9 mouse cellular contexts compared by ENCODE assay signal in genomic region chr15:85070561-85070960, GRCm38 (mm10). TPM values are rescaled to one million over a fixed set of nuclear protein-coding genes. Genes with fewer than 3 reads are reported as not detected.
DNase-seq lines count a peak whose midpoint lies in the region; TF ChIP-seq lines count a peak whose summit lies in the region.
"Had no signal": no experiment of that assay in that cellular context is flagged by ENCODE, and none has a peak within 500 bp of the region (broad histone marks: within the 10 kb centered on the region; RNA-seq: fewer than 3 reads in every experiment).

No protein-coding gene starts in this region.

- peak; percentile 93 for TF ChIP-seq CTCF in layer of hippocampus, adult 2 months (conservative IDR thresholded peaks at IDR 0.05)
- peak; percentile 89 for TF ChIP-seq CTCF in left cerebral cortex, adult 2 months (IDR thresholded peaks at IDR 0.05)

- H3K4me3 ChIP-seq in layer of hippocampus, adult 2 months, result no peak overlapping the region
- no peak overlapping the region for H3K4me3 ChIP-seq in left cerebral cortex, adult 2 months
- H3K4me3 ChIP-seq: neural tube, embryonic 13.5 days had no signal

- DNase-seq in layer of hippocampus, adult 2 months (ENCODE audit: low spot score in 2 of 2), result peak; percentile 55
- no peak for DNase-seq in layer of hippocampus, postnatal 36 days
- peak; percentile 53 for DNase-seq in ES-CJ7 (ENCODE audit: low read depth, low spot score)
- DNase-seq in adrenal gland, postnatal 36 days, result peak; percentile 20 to 37
- peak; percentile 61 for DNase-seq in forelimb bud, embryonic 11.5 days (ENCODE audit: low read depth, low spot score)
- DNase-seq in left cerebral cortex, adult 2 months (ENCODE audit: extremely low spot score in 1 of 2, low spot score in 2 of 2), result peak in 1 of 2 experiments; percentile 25
- peak; percentile 86 for DNase-seq in retina, embryonic 14.5 days (ENCODE audit: low spot score)
- DNase-seq in gastrocnemius, postnatal 25 days, result no peak

- intact Hi-C loops in left cerebral cortex, adult 2 months (cut with DNase I), result loop anchor here (1.0 to 5.0 kb wide), 4 partner anchors 53 to 313 kb away; partner anchors contain the start of gene Upk3a

- H3K27ac ChIP-seq in layer of hippocampus, adult 2 months, result no peak overlapping the region
- H3K27ac ChIP-seq in left cerebral cortex, adult 2 months, result no peak overlapping the region
- H3K27ac ChIP-seq: neural tube, embryonic 13.5 days had no signal

RNA-seq across cellular contexts. Expression of gene Fam118a, which starts 41.8 kb away (rescaled TPM):
- total RNA-seq in layer of hippocampus, adult 2 months (2021), result 10 to 100 TPM; 26.9 to 35.9 TPM
- 10 to 100 TPM; 33.9 to 34.8 TPM for total RNA-seq in layer of hippocampus, postnatal 36 days (2021)
- 10 to 100 TPM in 1 of 2 experiments, 1 to 10 TPM in 1; 5.9 to 11.6 TPM for total RNA-seq in adrenal gland, postnatal 36 days (2021)
- 10 to 100 TPM; 24.4 to 25.3 TPM for total RNA-seq in left cerebral cortex, adult 2 months (2021)
- 1 to 10 TPM; 3.9 to 4.1 TPM for total RNA-seq in gastrocnemius, postnatal 25 days (2021)

RNA-seq across cellular contexts. Expression of gene Upk3a, which starts 53.6 kb away (rescaled TPM):
- not detected for total RNA-seq in layer of hippocampus, adult 2 months (2021)
- not detected for total RNA-seq in layer of hippocampus, postnatal 36 days (2021)
- total RNA-seq in adrenal gland, postnatal 36 days (2021), result not detected
- not detected for total RNA-seq in left cerebral cortex, adult 2 months (2021)
- total RNA-seq in gastrocnemius, postnatal 25 days (2021), result not detected

Comparison
In these comparisons a context has a peak if more than half of its experiments do, and no peak if none do; other contexts are left out.
1. DNase-seq: peak in layer of hippocampus, adult 2 months (2 of 2), ES-CJ7 (single experiment), adrenal gland, postnatal 36 days (2 of 2), forelimb bud, embryonic 11.5 days (single experiment) and retina, embryonic 14.5 days (single experiment); none in layer of hippocampus, postnatal 36 days (0 of 2) and gastrocnemius, postnatal 25 days (single experiment).